Comparison of ENCODE assay signal across 7 mouse cellular contexts in genomic region chr14:34620611-34621376, GRCm38 (mm10). TPM values are rescaled to one million over a fixed set of nuclear protein-coding genes. Genes with fewer than 3 reads are reported as not detected.
DNase-seq lines count a peak whose midpoint lies in the region; ATAC-seq and TF ChIP-seq lines count a peak whose summit lies in the region.

No protein-coding gene starts in this region.

- TF ChIP-seq EP300 in liver, embryonic 14.5 days (IDR thresholded peaks at IDR 0.05; ENCODE audit: low read depth) = no peak

- WGBS in midbrain, embryonic 10.5 days = 38% methylated on average over 10 of the region's 10 CpGs
- 46% methylated on average over 10 of the region's 10 CpGs for WGBS in midbrain, embryonic 16.5 days
- WGBS in liver, embryonic 14.5 days (ENCODE audit: insufficient replicate concordance) = 16% methylated on average over 10 of the region's 10 CpGs

- no peak overlapping the region for H3K4me3 ChIP-seq in midbrain, embryonic 10.5 days
- H3K4me3 ChIP-seq in midbrain, embryonic 16.5 days (ENCODE audit: low read depth, low read length) = no peak overlapping the region
- H3K4me3 ChIP-seq in liver, embryonic 14.5 days (ENCODE audit: insufficient read depth in 1 of 2, low read depth in 2 of 2, low read length in 2 of 2) = no peak overlapping the region

- DNase-seq in midbrain, embryonic 10.5 days (ENCODE audit: low spot score) = peak; percentile 29
- no peak for DNase-seq in Patski (ENCODE audit: low read depth, low spot score)
- DNase-seq in c-Kit-positive CD71-positive TER-119-positive erythroid progenitor cells, embryonic 14.5 days (ENCODE audit: low spot score) = peak; percentile 73
- DNase-seq in liver, embryonic 14.5 days (ENCODE audit: low read depth in 3 of 3, low spot score in 3 of 3) = peak; percentile 33 to 53 (median 40)
- DNase-seq in spleen, postnatal 10 days (ENCODE audit: low spot score in 2 of 2) = peak; percentile 48 to 73

- TF ChIP-seq CTCF in Patski (IDR thresholded peaks at IDR 0.05) = peak; percentile 69
- peak; percentile 91 for TF ChIP-seq CTCF in liver, embryonic 14.5 days (IDR thresholded peaks at IDR 0.05; ENCODE audit: low read depth)

- H3K36me3 ChIP-seq in midbrain, embryonic 10.5 days = no peaks in the 10 kb centered on the region
- H3K36me3 ChIP-seq in midbrain, embryonic 16.5 days (ENCODE audit: control insufficient read depth, insufficient read depth, low read length) = no peaks in the 10 kb centered on the region
- no peaks in the 10 kb centered on the region for H3K36me3 ChIP-seq in liver, embryonic 14.5 days (replicated peaks; ENCODE audit: control insufficient read depth, insufficient read depth, low read depth)

- H3K9me3 ChIP-seq in midbrain, embryonic 10.5 days (replicated peaks) = no peaks in the 10 kb centered on the region
- H3K9me3 ChIP-seq in midbrain, embryonic 16.5 days (replicated peaks; ENCODE audit: control insufficient read depth, low read length, poor library complexity, severe bottlenecking) = no peaks in the 10 kb centered on the region
- H3K9me3 ChIP-seq in liver, embryonic 14.5 days (ENCODE audit: control insufficient read depth, low read length) = no peaks in the 10 kb centered on the region

- H3K9ac ChIP-seq in midbrain, embryonic 16.5 days (ENCODE audit: low read depth, low read length) = no peak overlapping the region
- no peak overlapping the region for H3K9ac ChIP-seq in liver, embryonic 14.5 days (replicated peaks)

- POLR2A ChIA-PET in Patski (lab: Charles Lee) = no interaction called here

- H3K27me3 ChIP-seq in midbrain, embryonic 10.5 days (ENCODE audit: low read depth, poor library complexity, severe bottlenecking) = peaks cover 22% of the 10 kb centered on the region
- H3K27me3 ChIP-seq in midbrain, embryonic 16.5 days (ENCODE audit: control insufficient read depth, insufficient read depth, low read depth, low read length) = peaks cover 6% of the 10 kb centered on the region; the same call in 1 of the 2 replicates
- no peaks in the 10 kb centered on the region for H3K27me3 ChIP-seq in Patski
- no peaks in the 10 kb centered on the region for H3K27me3 ChIP-seq in liver, embryonic 14.5 days (ENCODE audit: control insufficient read depth, insufficient read depth, low read length)

- peaks cover 4% of the 10 kb centered on the region; the same call in 1 of the 2 replicates for H3K4me1 ChIP-seq in midbrain, embryonic 10.5 days
- H3K4me1 ChIP-seq in midbrain, embryonic 16.5 days (ENCODE audit: control insufficient read depth, insufficient read depth, low read length) = peaks cover 2% of the 10 kb centered on the region; the same call in 1 of the 2 replicates
- H3K4me1 ChIP-seq in liver, embryonic 14.5 days (replicated peaks; ENCODE audit: control insufficient read depth in 2 of 2, insufficient read depth in 2 of 2, low read length in 1 of 2) = peaks cover 25 to 31% of the 10 kb centered on the region in 2 experiments

- CTCF ChIA-PET in Patski (lab: Charles Lee) = interaction anchor here (0.6 to 3.5 kb wide), 13 partner anchors 8 to 157 kb away, joined by 3 to 22 read pairs (median 3); no protein-coding TSS in a partner anchor

- H3K27ac ChIP-seq in midbrain, embryonic 10.5 days (replicated peaks) = no peak overlapping the region
- H3K27ac ChIP-seq in midbrain, embryonic 16.5 days (ENCODE audit: low read length) = no peak overlapping the region
- peak overlapping the region; percentile 35; the same call in 1 of the 2 replicates for H3K27ac ChIP-seq in liver, embryonic 14.5 days

- ATAC-seq in midbrain, embryonic 16.5 days = no peak
- no peak for ATAC-seq in Patski
- peak; percentile 57 for ATAC-seq in granulocyte monocyte progenitor cell, adult 5-6 weeks (replicated peaks; ENCODE audit: poor library complexity, severe bottlenecking)
- ATAC-seq in liver, embryonic 14.5 days (ENCODE audit: insufficient read depth) = peak; percentile 45; the same call in 1 of the 2 replicates

- in situ Hi-C loops in Patski (cut with MboI; ENCODE audit: low pct_unique_long_range_greater_than_20kb) = loop anchor here (5.0 kb wide), 1 partner anchor 152 kb away; no protein-coding TSS in a partner anchor

- H3K4me2 ChIP-seq in midbrain, embryonic 16.5 days (ENCODE audit: low read length) = no peak overlapping the region
- H3K4me2 ChIP-seq in liver, embryonic 14.5 days (ENCODE audit: low read depth) = 0 out of 2 replicates have a peak overlapping the region, but pooled peaks have one; percentile 3

RNA-seq across cellular contexts. Expression of gene Opn4, which starts 20.9 kb away (rescaled TPM):
- 0.12 and 0.35 TPM in 2 replicates for polyA plus RNA-seq in midbrain, embryonic 10.5 days (2016; fragmentation: Nextera tagmentation; extraction: Ambion mirVana)
- not detected in 2 replicates for polyA plus RNA-seq in midbrain, embryonic 16.5 days (2015; fragmentation: Nextera tagmentation; extraction: Ambion mirVana)
- polyA plus RNA-seq in Patski (2021) = not detected
- total RNA-seq in granulocyte monocyte progenitor cell, adult 5-6 weeks (2014; fragmentation: Nextera tagmentation) = not detected in 2 replicates
- not detected in 2 replicates for total RNA-seq in granulocyte monocyte progenitor cell, adult 5-6 weeks (2017)
- polyA plus RNA-seq in liver, embryonic 14.5 days (2012; rRNA removed) = not detected in 2 replicates
- not detected in 2 replicates for polyA plus RNA-seq in liver, embryonic 14.5 days (2014; fragmentation: Nextera tagmentation; extraction: Ambion mirVana)

RNA-seq across cellular contexts. Expression of gene Ldb3, which starts 32.3 kb away (rescaled TPM):
- 0.02 TPM in 1 of 2 replicates, not detected in the other for polyA plus RNA-seq in midbrain, embryonic 10.5 days (2016; fragmentation: Nextera tagmentation; extraction: Ambion mirVana)
- 0.71 and 0.99 TPM in 2 replicates for polyA plus RNA-seq in midbrain, embryonic 16.5 days (2015; fragmentation: Nextera tagmentation; extraction: Ambion mirVana)
- 0.46 TPM for polyA plus RNA-seq in Patski (2021)
- not detected in 2 replicates for total RNA-seq in granulocyte monocyte progenitor cell, adult 5-6 weeks (2014; fragmentation: Nextera tagmentation)
- not detected in 2 replicates for total RNA-seq in granulocyte monocyte progenitor cell, adult 5-6 weeks (2017)
- 0.03 and 0.07 TPM in 2 replicates for polyA plus RNA-seq in liver, embryonic 14.5 days (2012; rRNA removed)
- 0.04 and 0.05 TPM in 2 replicates for polyA plus RNA-seq in liver, embryonic 14.5 days (2014; fragmentation: Nextera tagmentation; extraction: Ambion mirVana)

RNA-seq across cellular contexts. Expression of gene Wapl, which starts 52.9 kb away (rescaled TPM):
- polyA plus RNA-seq in midbrain, embryonic 10.5 days (2016; fragmentation: Nextera tagmentation; extraction: Ambion mirVana) = 26.1 and 26.6 TPM in 2 replicates
- 10.8 and 12.6 TPM in 2 replicates for polyA plus RNA-seq in midbrain, embryonic 16.5 days (2015; fragmentation: Nextera tagmentation; extraction: Ambion mirVana)
- 66.3 TPM for polyA plus RNA-seq in Patski (2021)
- 56.4 and 57.8 TPM in 2 replicates for total RNA-seq in granulocyte monocyte progenitor cell, adult 5-6 weeks (2014; fragmentation: Nextera tagmentation)
- total RNA-seq in granulocyte monocyte progenitor cell, adult 5-6 weeks (2017) = 101 and 111 TPM in 2 replicates
- 12.1 and 25.2 TPM in 2 replicates for polyA plus RNA-seq in liver, embryonic 14.5 days (2012; rRNA removed)
- polyA plus RNA-seq in liver, embryonic 14.5 days (2014; fragmentation: Nextera tagmentation; extraction: Ambion mirVana) = 25.0 and 28.1 TPM in 2 replicates

Comparison
In these comparisons a context has a peak if more than half of its experiments do, and no peak if none do; other contexts are left out.
1. ATAC-seq: peak in granulocyte monocyte progenitor cell, adult 5-6 weeks (single experiment) and liver, embryonic 14.5 days (single experiment); none in midbrain, embryonic 16.5 days (single experiment) and Patski (single experiment).